Mouse (Mus musculus) embryonic facial prominence, embryonic 10.5 days (tissue): Measurements from ENCODE around the gene Prrg4. TPM values are rescaled to one million over a fixed set of nuclear protein-coding genes. Genes with fewer than 3 reads are reported as not detected.
"Not testable (repeated sequence)": the region's sequence is repeated elsewhere in the genome, so short reads cannot be mapped to it uniquely, and the experiment has no call there.

Experiments used
- DNase-seq: peaks from one replicate; pipeline ENCODE4 v3.0.0-alpha.2; 2017; ENCODE audit warnings: low spot score
- H3K27ac ChIP-seq: fragments of 300-500 bp; sonication (generic); replicated peaks from 2 replicates; pipeline ENCODE4 v1.5.1; 2016; ENCODE audit warnings: mild to moderate bottlenecking
- H3K27me3 ChIP-seq: fragments of 300-500 bp; sonication (generic); replicated peaks from 2 replicates; pipeline ENCODE4 v1.6.1; 2016; ENCODE audit warnings: low read depth, mild to moderate bottlenecking; ENCODE audit not compliant: poor library complexity, severe bottlenecking
- H3K36me3 ChIP-seq: fragments of 300-500 bp; sonication (generic); replicated peaks from 2 replicates; pipeline ENCODE4 v1.6.1; 2016; ENCODE audit warnings: mild to moderate bottlenecking, moderate library complexity
- H3K4me1 ChIP-seq: fragments of 300-500 bp; sonication (generic); 2 replicates; pipeline ENCODE4 v1.6.1; 2016
- H3K4me3 ChIP-seq: fragments of 300-500 bp; sonication (generic); 2 replicates; pipeline ENCODE4 v1.5.1; 2016; ENCODE audit warnings: mild to moderate bottlenecking, moderate library complexity
- H3K9me3 ChIP-seq: fragments of 300-500 bp; sonication (generic); 2 replicates; pipeline ENCODE4 v1.6.1; 2016; ENCODE audit warnings: mild to moderate bottlenecking
- WGBS: fragments of 180-500 bp; shearing (Covaris S2); methylation state at CpG from one replicate; pipeline ENCODE4 v1.1.7; 2016; 5-methylcytosine and 5-hydroxymethylcytosine counted together
- polyA plus RNA-seq: library from polyadenylated mRNA; unstranded; fragments of >200 nt; fragmentation: Nextera tagmentation; extraction: Ambion mirVana; gene quantifications from 2 replicates; pipeline ENCODE4 v1.2.1, GENCODE M21; 2016

Gene Prrg4
- polyA plus RNA-seq: 1.2 and 1.4 TPM in 2 replicates

DNA sequence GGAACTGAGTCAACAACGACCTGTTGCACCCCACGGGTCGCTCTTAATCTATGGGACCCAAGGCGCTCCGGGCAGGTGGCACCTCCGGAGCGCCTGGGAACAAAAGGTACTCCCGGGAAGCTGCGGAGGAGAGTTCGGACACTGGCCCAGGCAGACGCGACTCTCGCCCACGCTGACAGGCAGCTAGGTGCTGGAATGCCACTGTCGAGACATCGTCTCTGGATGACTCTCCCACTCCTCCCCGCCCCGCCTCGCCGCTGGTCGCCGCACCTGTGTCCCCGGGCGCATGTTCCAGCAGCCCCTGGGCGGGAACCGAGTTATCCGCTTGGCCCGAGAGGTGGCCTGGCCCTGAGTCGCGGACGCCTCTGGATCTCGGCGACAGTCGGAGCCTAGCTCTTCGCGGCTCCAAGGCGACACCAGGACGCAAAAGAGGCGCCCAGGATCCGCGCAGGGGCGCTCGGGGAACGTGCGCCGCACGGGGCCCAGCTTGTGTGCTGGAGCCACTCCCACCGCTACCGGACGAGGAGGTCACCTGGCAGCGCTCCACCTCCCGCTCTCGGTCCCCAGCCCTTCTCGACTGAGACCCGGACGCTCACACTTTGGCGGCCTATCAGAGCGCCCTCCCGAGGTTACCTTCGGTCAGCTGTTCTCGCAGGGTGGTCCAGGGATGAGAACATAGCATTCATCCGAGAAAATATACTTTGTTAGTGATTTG, at the start of gene Prrg4:
Gene Prrg4, minus strand, starts transcription at position 601 of the 715 bp plus-strand sequence.
- Histone ChIP-seq H3K27me3 (peaks cover 37% of the 10 kb centered on the region), H3K36me3 (no peaks in the 10 kb centered on the region), H3K4me3 (peak within 1 kb of the TSS; percentile 72), H3K4me1 (peaks cover 39% of the 10 kb centered on the region), H3K9me3 (no peaks in the 10 kb centered on the region), H3K27ac (peak within 1 kb of the TSS; percentile 75)
- DNase-seq: peak; percentile 76
- WGBS: under 1% methylated on average over 62 of the region's 62 CpGs

DNA sequence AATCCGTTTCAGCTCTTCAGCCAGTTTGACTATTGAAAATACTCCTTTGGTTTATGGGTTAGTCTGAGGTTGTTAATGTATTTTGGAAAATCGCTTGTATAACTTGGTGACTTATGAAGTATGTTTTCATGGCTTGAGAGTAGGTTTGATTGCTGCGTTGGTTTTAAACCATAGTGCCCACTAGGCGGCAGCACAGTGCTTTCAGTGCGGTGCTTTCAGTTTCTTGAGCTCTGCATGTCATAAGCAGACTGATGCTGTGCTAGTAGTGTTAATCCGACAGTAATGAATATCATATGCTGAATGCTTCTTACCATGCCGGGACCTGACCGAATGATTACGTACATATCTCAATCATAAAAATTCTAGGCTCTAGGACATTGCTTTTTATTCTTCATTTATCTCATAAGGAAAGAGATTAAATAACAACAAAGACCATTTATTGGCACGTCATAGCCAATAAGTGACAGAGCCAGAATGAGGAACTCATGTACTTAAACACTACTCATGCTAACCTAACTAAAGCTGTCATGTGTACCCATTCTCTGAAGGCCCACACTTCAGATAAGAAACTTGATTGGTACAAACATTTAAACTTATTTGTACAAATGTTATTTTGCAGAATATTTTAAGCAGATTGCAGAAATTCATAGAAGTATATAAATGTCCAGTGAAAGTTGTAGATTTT, 38.3 kb upstream of the Prrg4 start:
- no peak overlapping the region for H3K27ac ChIP-seq
- no peaks in the 10 kb centered on the region for H3K4me1 ChIP-seq
- no peaks in the 10 kb centered on the region for H3K27me3 ChIP-seq
- DNase-seq: peak; percentile 77
- H3K4me3 ChIP-seq: no peak overlapping the region
- H3K9me3 ChIP-seq: no peaks in the 10 kb centered on the region
- 25% methylated on average over 10 of the region's 10 CpGs for WGBS
- no peaks in the 10 kb centered on the region for H3K36me3 ChIP-seq

DNA sequence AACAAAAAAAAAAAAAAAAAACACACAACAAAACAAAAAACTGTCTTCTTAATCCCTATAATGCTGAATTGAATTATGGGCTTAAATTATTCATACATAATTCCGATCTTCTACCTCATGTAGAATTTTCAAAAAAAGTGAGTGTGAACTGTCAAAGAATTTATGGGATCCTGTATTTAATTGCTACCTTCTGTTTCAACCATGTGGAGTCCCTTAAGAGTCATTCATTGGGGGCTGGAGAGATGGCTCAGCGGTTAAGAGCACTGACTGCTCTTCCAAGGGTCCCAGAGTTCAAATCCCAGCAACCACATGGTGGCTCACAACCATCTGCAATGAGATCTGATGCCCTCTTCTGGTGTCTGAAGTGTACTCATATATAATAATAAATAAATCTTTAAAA, 37.7 kb upstream of the Prrg4 start:
- WGBS: 58% methylated on average over 2 of the region's 2 CpGs
- H3K36me3 ChIP-seq, DNase-seq, H3K9me3 ChIP-seq, H3K4me1 ChIP-seq, H3K27ac ChIP-seq, H3K27me3 ChIP-seq, H3K4me3 ChIP-seq: not testable (repeated sequence)

DNA sequence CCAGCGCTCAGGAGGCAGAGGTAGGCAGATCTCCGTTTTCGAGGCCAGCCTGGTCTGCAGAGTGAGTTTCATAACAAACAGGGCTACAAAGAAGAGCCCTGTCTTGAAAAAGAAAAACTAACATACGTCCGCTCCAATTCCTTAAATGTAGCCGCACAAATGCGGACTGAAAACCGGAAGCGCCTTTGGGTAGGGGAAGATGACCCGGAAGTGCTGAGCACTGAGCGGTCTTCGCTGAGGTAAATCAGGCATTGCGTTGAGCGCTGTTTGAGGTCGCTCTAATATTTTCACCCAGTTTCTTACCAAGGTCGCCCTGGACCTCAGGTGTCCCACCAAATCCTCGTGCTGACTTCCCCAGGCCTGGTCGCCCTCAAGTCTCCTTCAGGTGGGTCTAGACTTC, 36.4 kb upstream of the Prrg4 start:
- Histone ChIP-seq H3K36me3 (no peaks in the 10 kb centered on the region), H3K27ac (no peak overlapping the region), H3K27me3 (no peaks in the 10 kb centered on the region), H3K4me3 (no peak overlapping the region), H3K9me3 (no peaks in the 10 kb centered on the region), H3K4me1 (no peaks in the 10 kb centered on the region)
- WGBS: 93% methylated on average over 18 of the region's 18 CpGs
- no peak for DNase-seq

DNA sequence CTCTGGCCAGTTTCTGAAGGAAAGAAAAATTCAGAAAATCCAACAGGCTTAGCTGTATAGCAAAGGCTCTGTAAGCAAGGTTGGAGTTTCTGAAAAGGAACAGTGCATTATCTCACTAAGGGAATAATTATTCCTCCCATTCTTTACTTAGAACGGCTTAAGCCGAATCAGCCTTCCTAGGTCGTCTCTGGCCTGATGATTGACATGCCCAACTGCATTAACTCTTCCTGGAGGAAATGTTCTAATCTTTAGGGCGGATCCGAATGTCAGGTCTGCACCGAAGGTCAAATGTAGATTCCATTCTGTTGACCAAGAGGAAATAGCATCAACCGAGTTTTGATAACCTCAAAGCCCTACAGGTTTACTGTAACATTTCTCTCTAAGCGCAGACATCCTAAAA, 29.1 kb upstream of the Prrg4 start:
- no peak for DNase-seq
- H3K27ac ChIP-seq: no peak overlapping the region
- no peak overlapping the region for H3K4me3 ChIP-seq
- H3K36me3 ChIP-seq: no peaks in the 10 kb centered on the region
- no peaks in the 10 kb centered on the region for H3K4me1 ChIP-seq
- no peaks in the 10 kb centered on the region for H3K9me3 ChIP-seq
- 86% methylated on average over 8 of the region's 8 CpGs for WGBS
- H3K27me3 ChIP-seq: no peaks in the 10 kb centered on the region

DNA sequence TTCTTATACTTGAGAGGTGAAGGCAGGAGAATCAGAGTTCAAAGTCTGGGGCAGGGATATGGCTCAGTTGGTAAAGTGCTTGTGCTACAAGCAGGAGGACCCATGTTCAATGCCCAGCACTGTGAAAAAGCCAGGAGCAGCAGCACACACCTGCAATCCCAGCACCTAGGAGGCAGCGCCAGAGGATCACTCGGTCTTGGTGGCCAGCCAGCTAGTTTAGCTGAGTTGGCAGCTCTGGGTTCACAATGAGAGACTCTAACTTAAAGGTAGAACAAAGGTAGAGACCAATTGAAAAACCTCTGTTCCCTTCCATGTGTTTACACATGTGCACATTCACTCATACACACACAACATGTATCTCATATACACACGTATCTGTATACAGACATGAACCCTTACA, 19.4 kb upstream of the Prrg4 start:
- H3K4me3 ChIP-seq: no peak overlapping the region
- H3K27me3 ChIP-seq: no peaks in the 10 kb centered on the region
- H3K36me3 ChIP-seq: no peaks in the 10 kb centered on the region
- H3K27ac ChIP-seq: no peak overlapping the region
- WGBS: 87% methylated on average over 3 of the region's 3 CpGs
- H3K4me1 ChIP-seq: no peaks in the 10 kb centered on the region
- DNase-seq: no peak
- H3K9me3 ChIP-seq: no peaks in the 10 kb centered on the region

DNA sequence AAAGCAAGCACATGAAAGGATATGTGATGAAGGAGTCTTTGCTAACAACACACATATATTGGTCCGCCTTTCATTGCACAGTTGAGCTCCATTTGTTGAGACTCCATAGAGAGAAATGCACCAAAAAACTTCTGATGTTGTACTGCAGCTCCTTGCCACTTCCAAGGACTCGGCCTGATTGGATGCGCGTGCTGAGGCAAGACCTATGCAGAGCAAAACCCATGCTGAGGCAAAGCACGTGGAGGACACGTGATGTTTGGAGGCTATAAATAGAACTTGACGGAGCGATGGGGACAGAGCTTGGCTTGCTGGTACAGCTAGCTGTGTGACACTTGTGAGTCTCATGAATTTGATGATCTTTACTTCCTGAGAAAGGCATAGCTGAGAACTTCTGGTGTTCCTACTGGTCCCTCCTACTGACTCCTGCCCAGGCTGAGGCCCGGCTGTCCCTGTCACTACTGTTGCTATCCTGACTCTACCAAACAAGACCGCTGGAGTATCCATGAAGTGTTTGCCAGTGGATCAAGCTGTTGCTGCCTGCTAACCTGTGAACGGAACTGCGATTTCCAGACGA, 17.7 kb upstream of the Prrg4 start, which contains the start of gene Ccdc73:
Gene Ccdc73, plus strand, starts transcription at position 524 of the 574 bp plus-strand sequence.
- no peaks in the 10 kb centered on the region for H3K9me3 ChIP-seq
- no peaks in the 10 kb centered on the region for H3K36me3 ChIP-seq
- H3K4me1 ChIP-seq: no peaks in the 10 kb centered on the region
- WGBS: 91% methylated on average over 13 of the region's 13 CpGs
- no peak for DNase-seq
- no peak within 1 kb of the TSS for H3K4me3 ChIP-seq
- H3K27me3 ChIP-seq: no peaks in the 10 kb centered on the region
- H3K27ac ChIP-seq: no peak within 1 kb of the TSS

DNA sequence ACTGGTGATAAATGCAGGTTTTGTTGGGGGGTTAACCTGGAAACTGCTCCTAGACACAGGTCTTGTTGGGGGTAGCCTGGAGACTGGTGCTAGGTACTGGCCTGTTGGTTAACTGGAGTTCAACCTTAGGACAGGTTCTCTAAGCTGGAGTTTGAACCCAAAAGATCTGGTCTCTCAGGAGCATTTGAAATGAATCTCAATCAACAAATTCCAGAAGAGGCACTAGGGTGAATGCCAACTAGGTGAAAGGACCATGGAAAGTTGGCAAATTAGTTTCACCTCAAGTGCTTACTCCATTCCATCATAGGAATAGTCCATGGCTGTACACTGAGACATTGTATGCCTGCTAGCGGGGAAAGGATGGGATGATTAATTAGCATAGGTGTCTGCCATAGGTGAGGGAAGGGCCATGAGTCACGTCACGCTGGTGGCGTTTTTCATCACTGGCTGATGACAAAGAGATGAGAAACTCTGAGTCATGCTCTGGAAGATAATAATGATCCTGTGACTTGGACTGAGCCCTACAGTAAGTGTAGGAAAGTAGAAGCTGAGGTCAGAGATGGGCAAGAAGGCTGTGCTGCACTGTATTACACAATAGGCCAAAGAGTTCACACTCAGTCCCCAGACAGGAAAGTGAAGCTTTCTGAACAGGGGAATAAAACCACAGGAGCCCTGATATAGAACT, 14.6 kb upstream of the Prrg4 start:
- Histone ChIP-seq H3K36me3 (no peaks in the 10 kb centered on the region), H3K4me1 (no peaks in the 10 kb centered on the region), H3K9me3 (no peaks in the 10 kb centered on the region), H3K27ac (no peak overlapping the region), H3K27me3 (no peaks in the 10 kb centered on the region), H3K4me3 (no peak overlapping the region)
- WGBS: 90% methylated on average over 4 of the region's 4 CpGs
- DNase-seq: no peak

DNA sequence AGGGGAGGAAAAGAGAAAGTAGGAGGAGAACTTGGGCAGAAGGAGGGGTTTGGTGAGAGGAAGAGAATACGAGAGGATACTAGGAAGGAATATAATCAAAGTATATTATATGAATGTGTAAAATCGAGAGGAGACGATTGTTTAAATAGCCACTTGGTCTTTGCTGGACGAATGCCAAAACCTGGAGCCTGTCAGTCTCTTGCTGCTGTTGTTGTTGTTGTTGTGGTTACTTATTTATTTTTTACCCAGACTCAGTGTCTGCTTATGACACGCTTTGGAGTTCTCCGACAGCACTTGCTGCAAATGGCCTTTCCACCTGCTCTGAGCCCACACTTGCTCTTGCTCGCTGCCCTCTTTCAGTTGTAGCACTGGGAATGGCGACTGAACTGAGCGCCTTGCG, 10.8 kb upstream of the Prrg4 start:
- Histone ChIP-seq H3K4me3 (no peak overlapping the region), H3K27me3 (no peaks in the 10 kb centered on the region), H3K27ac (no peak overlapping the region), H3K9me3 (no peaks in the 10 kb centered on the region), H3K36me3 (no peaks in the 10 kb centered on the region), H3K4me1 (no peaks in the 10 kb centered on the region)
- no peak for DNase-seq
- WGBS: 87% methylated on average over 10 of the region's 10 CpGs

DNA sequence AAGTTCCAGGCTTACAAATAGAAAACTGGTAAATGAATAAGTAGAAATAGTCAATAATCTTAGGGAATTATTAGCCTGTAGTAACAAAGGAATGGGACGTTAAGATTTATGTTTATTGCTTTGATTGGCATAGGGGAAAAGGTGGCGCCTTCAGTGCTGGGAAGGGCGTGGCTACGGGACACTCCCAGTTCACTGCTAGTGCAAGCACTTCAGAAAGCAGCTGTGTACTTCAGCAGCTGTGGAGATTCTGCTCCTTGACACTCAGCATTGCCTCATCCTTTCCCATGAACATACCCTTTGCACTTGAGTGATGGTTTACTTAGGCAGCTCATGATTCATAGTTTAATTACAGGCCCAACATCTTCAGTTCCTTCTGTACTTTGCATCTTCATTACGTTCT, 9.4 kb upstream of the Prrg4 start:
- H3K4me1 ChIP-seq: no peaks in the 10 kb centered on the region
- 86% methylated on average over 5 of the region's 5 CpGs for WGBS
- H3K27me3 ChIP-seq: no peaks in the 10 kb centered on the region
- no peak overlapping the region for H3K4me3 ChIP-seq
- no peaks in the 10 kb centered on the region for H3K9me3 ChIP-seq
- H3K27ac ChIP-seq: no peak overlapping the region
- no peak for DNase-seq
- no peaks in the 10 kb centered on the region for H3K36me3 ChIP-seq

DNA sequence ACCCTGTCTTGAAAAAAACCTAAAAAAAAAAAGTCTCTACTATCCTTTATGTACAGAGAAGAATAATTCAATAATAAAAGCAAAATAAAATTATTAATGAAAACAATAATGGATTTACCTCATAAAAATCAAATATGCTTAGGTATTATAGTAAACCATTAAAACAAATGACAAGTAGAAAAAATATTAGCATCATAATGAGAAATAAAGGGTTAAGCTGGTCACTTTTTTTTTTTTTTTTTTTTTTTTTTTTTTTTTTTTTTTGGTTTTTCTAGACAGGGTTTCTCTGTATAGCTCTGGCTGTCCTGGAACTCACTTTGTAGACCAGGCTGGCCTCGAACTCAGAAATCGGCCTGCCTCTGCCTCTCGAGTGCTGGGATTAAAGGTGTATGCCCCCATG, 8.4 kb upstream of the Prrg4 start:
- H3K4me1 ChIP-seq, H3K27ac ChIP-seq, H3K4me3 ChIP-seq, DNase-seq, H3K27me3 ChIP-seq, H3K9me3 ChIP-seq, H3K36me3 ChIP-seq: not testable (repeated sequence)
- 91% methylated on average over 3 of the region's 3 CpGs for WGBS

DNA sequence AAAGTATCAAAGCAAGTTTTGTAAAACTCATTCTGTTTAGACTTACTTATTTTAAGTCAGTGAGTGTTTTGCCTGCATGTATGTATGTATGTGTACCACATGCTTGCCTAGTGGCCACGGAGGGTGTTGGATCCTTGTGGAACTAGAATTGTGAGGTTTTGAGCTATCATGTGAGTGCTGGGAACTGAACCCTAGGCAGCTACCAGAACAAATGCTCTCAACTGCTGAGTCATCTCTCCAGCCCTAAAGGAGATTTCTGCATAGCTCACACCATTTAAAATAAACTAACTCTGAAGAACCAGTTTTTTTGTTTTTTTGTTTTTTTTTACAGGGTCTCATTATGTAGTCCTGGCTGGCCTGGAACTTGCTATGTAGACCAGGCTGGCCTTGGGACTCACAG, 6.5 kb upstream of the Prrg4 start:
- H3K27me3 ChIP-seq: peaks cover 2% of the 10 kb centered on the region; the same call in 1 of the 2 replicates
- H3K4me3 ChIP-seq: no peak overlapping the region
- no peaks in the 10 kb centered on the region for H3K9me3 ChIP-seq
- no peak overlapping the region for H3K27ac ChIP-seq
- no peaks in the 10 kb centered on the region for H3K36me3 ChIP-seq
- DNase-seq: no peak
- H3K4me1 ChIP-seq: peaks cover 6% of the 10 kb centered on the region; the same call in 1 of the 2 replicates
- 57% methylated on average over 1 of the region's 1 CpGs for WGBS
